Mouse (Mus musculus): ENCODE measurements around the gene Foxg1. TPM values are rescaled to one million over a fixed set of nuclear protein-coding genes. Genes with fewer than 3 reads are reported as not detected.

The Foxg1 gene
- polyA plus RNA-seq, 1 experiment: not detected

DNA sequence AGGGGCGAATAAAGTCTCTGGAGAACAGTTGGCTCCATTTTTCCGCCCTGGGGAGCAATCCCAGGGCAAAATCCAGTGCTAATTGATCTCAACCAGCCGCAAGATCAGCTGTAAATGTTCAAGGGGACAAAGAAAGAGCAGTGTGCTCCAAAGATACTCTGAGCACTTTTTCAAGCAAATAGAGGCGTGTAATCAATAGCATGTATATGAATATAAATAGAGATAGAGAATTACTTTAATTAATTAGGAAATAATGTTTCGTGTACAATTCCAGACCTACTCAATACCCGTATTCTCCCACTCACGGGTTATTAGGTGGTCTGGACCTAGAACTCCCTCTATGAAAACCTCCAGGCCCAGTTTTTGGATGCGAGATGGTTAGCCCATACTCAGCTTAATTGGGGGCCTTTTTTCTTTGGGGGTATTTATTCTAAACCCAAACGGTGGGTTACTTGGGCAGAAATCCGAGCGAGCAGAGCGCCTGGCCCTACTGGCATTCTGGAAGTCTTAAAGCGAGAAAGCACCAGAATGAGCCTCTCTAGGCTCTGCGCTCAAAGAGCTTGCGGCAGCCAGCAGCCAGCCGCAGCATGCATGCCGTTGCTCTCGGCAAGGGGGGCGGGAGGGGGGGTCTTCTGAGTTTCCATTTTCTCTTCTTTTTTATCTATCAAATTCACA is 6.0 kb upstream of the Foxg1 start:
- no peak overlapping the region for H3K27ac ChIP-seq (ENCODE audit: insufficient read depth, low read depth, low read length)

DNA sequence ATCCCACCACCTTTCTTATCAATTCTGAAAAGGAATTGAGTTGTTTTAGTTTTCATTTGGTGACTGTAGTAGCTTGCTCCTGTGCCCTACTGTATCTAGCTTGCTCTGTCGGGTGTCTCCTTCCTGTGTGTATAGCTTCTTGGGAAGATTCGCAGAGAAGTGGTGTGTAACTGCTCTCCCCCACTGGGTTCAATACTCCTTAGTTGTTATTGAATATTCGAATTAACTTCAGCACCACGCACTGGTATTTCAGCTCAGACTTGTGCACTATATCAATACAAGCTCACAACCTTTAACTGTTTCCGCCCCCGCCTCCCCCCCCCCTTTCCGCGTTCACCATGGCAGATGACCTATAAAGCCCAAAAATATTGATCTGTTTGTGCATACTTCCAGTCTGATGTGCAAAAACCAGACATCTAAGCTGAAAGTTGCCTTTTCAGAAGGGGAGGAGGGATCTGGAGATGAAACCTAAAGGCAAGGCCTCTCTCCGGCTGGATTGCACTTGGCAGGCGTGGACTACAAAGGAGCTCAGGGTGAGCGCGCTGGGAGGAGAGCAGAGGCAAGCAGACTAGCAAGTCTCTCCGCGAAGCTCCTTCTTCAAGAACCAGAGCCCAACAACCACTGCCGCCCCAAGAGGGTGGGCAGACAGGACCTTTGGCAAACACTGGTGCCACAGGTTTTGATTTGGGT is 5.0 kb upstream of the Foxg1 start:
- H3K4me3 ChIP-seq (ENCODE audit: insufficient read depth, low read length): no peak overlapping the region
- no peaks in the 10 kb centered on the region for H3K4me1 ChIP-seq (ENCODE audit: control insufficient read depth, insufficient read depth, low read length)
- no peak for TF ChIP-seq CTCF (IDR thresholded peaks at IDR 0.05; ENCODE audit: low read depth, low read length)
- TF ChIP-seq POLR2A (IDR thresholded peaks at IDR 0.05; ENCODE audit: borderline replicate concordance, low read depth, low read length): no peak
- no peak overlapping the region for H3K27ac ChIP-seq (ENCODE audit: insufficient read depth, low read depth, low read length)

More for the DNA sequence above, 6.0 kb upstream of the Foxg1 start:
- TF ChIP-seq POLR2A (IDR thresholded peaks at IDR 0.05; ENCODE audit: borderline replicate concordance, low read depth, low read length) (no peak), CTCF (IDR thresholded peaks at IDR 0.05; ENCODE audit: low read depth, low read length) (no peak)
- Histone ChIP-seq H3K4me1 (ENCODE audit: control insufficient read depth, insufficient read depth, low read length) (no peaks in the 10 kb centered on the region), H3K4me3 (ENCODE audit: insufficient read depth, low read length) (no peak overlapping the region)

DNA sequence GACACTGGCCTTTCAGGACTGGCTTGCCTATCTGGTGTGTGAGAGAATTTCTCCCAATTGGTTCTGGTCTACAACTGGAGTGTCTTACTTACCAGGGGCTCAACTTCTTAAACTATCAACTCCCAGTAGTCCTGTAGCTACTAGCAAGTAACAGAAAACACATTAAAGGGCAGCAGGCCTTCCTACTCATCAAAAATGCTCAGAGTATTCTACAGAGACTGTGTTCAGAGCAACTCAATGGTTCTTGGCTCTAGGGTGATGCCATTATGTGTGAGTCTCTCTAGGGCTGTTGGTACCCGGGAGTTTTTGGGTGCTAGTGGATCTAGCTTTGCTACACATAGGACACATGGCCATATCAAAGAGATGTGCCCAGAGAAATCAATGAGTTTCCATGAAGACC is 3.5 kb upstream of the Foxg1 start:
- TF ChIP-seq CTCF (IDR thresholded peaks at IDR 0.05; ENCODE audit: low read depth, low read length): no peak
- no peak for TF ChIP-seq POLR2A (IDR thresholded peaks at IDR 0.05; ENCODE audit: borderline replicate concordance, low read depth, low read length)
- Histone ChIP-seq H3K4me1 (ENCODE audit: control insufficient read depth, insufficient read depth, low read length) (no peaks in the 10 kb centered on the region), H3K27ac (ENCODE audit: insufficient read depth, low read depth, low read length) (no peak overlapping the region), H3K4me3 (ENCODE audit: insufficient read depth, low read length) (no peak overlapping the region)

DNA sequence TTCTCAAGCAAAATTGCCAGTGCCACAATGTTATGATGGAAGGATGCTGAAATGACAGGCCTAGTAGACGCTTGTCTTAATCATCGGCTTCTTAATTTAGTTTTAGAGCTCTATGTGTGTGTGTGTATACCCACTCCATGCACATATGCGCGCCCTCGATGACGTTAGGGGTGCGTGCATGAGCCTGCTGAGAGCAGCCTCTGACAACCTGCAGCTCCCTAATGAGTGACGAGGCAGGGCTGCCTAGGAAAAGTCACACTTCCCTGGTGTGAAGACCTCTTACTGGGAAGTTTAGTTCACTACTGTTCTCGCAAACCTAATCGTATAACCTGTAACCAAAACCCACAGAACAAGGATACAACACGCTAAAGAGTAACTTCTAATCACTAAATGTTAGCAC is 3.0 kb upstream of the Foxg1 start:
- Histone ChIP-seq H3K4me3 (ENCODE audit: insufficient read depth, low read length) (no peak overlapping the region), H3K4me1 (ENCODE audit: control insufficient read depth, insufficient read depth, low read length) (no peaks in the 10 kb centered on the region), H3K27ac (ENCODE audit: insufficient read depth, low read depth, low read length) (no peak overlapping the region)
- no peak for TF ChIP-seq CTCF (IDR thresholded peaks at IDR 0.05; ENCODE audit: low read depth, low read length)
- no peak for TF ChIP-seq POLR2A (IDR thresholded peaks at IDR 0.05; ENCODE audit: borderline replicate concordance, low read depth, low read length)

DNA sequence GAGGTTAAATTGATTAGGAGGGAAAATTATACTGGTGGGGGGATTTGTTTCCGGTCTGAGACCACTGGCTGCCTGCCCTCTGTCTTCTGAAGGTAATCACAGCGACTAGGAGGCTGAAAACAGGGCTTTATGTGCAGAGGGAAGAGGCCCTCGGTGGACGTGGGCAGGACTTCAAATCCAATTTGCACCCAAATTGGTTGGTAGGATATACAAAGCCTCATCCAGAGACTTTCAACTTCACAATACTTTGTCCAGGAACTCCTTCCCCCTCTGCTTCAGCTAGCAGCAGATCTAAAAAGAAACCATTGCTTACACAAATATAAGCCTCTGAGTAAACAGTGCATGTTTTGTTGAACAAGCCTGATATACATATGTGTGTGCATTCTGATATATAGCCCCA is 2.0 kb upstream of the Foxg1 start:
- no peaks in the 10 kb centered on the region for H3K4me1 ChIP-seq (ENCODE audit: control insufficient read depth, insufficient read depth, low read length)
- no peak overlapping the region for H3K4me3 ChIP-seq (ENCODE audit: insufficient read depth, low read length)
- TF ChIP-seq CTCF (IDR thresholded peaks at IDR 0.05; ENCODE audit: low read depth, low read length) (no peak), POLR2A (IDR thresholded peaks at IDR 0.05; ENCODE audit: borderline replicate concordance, low read depth, low read length) (no peak)
- no peak overlapping the region for H3K27ac ChIP-seq (ENCODE audit: insufficient read depth, low read depth, low read length)

DNA sequence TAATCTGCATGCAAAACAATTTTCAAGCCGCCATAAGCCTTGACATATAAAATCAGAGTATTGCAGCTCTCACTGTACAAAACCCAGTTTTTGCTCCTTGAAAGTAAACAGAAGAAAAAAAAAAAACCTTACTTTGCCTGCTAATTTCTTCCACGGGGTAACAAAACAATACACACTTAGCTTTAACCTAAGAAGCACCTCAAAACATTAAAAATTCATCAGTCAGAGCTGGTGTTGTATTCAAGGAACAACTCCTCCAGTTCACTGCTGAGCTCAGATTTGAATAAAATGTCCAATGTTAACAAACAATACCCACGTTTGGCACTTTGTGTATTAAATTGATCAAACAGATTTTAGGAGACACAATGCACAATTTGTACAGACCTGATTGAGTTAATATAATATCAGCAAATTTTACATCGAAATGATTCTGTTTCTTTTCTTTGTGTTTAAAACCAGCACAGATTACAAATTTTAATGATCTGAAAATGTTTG is 1.4 kb upstream of the Foxg1 start:
- H3K4me3 ChIP-seq (ENCODE audit: insufficient read depth, low read length): no peak overlapping the region
- no peak for TF ChIP-seq CTCF (IDR thresholded peaks at IDR 0.05; ENCODE audit: low read depth, low read length)
- no peaks in the 10 kb centered on the region for H3K4me1 ChIP-seq (ENCODE audit: control insufficient read depth, insufficient read depth, low read length)
- no peak overlapping the region for H3K27ac ChIP-seq (ENCODE audit: insufficient read depth, low read depth, low read length)

DNA sequence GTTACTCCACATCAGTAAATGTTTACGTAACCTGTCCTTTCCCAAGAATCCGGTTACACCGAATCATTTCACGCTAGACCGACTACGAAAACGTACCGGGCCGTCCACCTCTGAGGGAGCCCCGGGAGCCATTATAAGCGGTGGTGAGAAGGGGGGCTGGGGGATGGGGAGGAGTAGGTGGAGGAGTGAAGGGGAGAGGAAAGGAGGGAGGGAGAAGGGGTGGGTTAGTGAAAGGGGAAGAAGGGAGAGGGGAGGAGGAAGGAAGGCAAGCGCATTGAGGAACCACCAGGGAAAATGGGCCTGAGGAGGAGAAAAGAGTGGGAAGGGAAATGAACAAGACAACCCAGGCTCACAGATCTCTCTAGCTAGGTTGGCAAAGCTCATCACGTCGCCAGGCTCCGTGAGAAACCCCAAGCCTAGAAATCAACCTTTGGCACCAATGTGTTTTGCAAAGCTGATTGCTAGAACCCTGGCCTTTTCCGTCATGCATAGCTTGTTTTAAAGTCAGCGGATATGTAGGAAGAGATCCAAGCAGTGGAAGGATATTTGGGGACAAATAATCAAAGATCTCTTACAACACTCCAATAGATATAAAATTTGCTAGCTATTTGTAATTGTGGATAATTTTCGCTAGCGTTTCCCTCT is 617 bp upstream of the Foxg1 start:
- H3K4me1 ChIP-seq (ENCODE audit: control insufficient read depth, insufficient read depth, low read length): no peaks in the 10 kb centered on the region
- TF ChIP-seq CTCF (IDR thresholded peaks at IDR 0.05; ENCODE audit: low read depth, low read length): no peak
- no peak for TF ChIP-seq POLR2A (IDR thresholded peaks at IDR 0.05; ENCODE audit: borderline replicate concordance, low read depth, low read length)
- H3K27ac ChIP-seq (ENCODE audit: insufficient read depth, low read depth, low read length): no peak overlapping the region
- H3K4me3 ChIP-seq (ENCODE audit: insufficient read depth, low read length): no peak overlapping the region

DNA sequence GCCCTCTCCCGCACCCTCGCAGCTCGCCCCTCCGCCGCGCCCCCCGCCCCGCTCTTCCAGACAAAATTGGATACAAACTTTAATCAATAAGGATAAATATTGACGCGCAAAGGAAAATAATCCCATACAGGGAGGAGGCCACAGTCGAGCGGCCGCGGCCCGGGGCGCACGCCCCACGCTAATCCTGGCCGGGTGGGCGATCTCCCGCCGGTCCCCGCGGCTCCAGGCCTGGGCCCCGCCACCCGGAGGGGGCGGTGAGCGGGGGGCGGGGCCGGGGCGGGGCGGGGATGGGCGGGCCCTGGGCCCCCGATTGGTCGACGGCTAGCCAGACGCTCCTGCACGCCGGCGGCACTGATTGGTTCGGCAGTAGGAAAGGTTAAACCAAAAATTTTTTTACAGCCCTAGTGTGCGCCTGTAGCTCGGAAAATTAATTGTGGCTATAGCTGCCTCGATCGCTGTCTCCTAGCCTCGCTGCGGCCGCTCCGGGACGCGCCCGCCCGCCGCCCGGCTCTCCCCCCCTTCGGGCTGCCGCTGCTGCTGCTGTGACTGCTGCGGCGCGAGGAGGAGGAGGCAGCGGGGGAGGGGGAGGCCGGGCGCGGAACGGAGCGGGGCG is 1.2 kb downstream of the Foxg1 start:
- Histone ChIP-seq H3K4me1 (ENCODE audit: control insufficient read depth, insufficient read depth, low read length) (no peaks in the 10 kb centered on the region), H3K27ac (ENCODE audit: insufficient read depth, low read depth, low read length) (no peak overlapping the region), H3K4me3 (ENCODE audit: insufficient read depth, low read length) (no peak overlapping the region)
- TF ChIP-seq POLR2A (IDR thresholded peaks at IDR 0.05; ENCODE audit: borderline replicate concordance, low read depth, low read length): no peak
- no peak for TF ChIP-seq CTCF (IDR thresholded peaks at IDR 0.05; ENCODE audit: low read depth, low read length)

DNA sequence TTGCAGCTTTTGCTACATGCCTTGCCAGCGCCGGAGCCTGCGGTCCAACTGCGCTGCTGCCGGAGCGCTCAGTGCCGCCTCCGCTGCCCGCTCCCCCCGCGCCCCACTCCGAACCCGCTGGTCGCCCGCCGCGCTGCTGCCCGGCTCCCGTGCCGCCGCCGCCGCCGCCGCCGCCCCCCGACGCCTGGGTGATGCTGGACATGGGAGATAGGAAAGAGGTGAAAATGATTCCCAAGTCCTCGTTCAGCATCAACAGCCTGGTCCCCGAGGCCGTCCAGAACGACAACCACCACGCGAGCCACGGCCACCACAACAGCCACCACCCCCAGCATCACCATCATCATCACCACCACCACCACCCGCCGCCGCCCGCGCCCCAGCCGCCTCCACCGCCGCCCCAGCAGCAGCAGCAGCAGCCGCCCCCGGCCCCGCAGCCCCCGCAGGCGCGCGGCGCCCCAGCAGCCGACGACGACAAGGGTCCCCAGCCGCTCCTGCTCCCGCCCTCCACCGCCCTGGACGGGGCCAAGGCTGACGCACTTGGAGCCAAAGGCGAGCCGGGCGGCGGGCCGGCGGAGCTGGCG is 1.9 kb downstream of the Foxg1 start:
- TF ChIP-seq POLR2A (IDR thresholded peaks at IDR 0.05; ENCODE audit: borderline replicate concordance, low read depth, low read length): no peak
- no peak for TF ChIP-seq CTCF (IDR thresholded peaks at IDR 0.05; ENCODE audit: low read depth, low read length)
- H3K4me3 ChIP-seq (ENCODE audit: insufficient read depth, low read length): no peak overlapping the region

More for the DNA sequence above, 1.9 kb downstream of the Foxg1 start:
- no peaks in the 10 kb centered on the region for H3K4me1 ChIP-seq (ENCODE audit: control insufficient read depth, insufficient read depth, low read length)
- H3K27ac ChIP-seq (ENCODE audit: insufficient read depth, low read depth, low read length): no peak overlapping the region

Measured in bone marrow macrophage, adult 2 months (primary cell).